Mouse (Mus musculus): ENCODE results near the gene Zfp536.

Zfp536 gene

GRCm38 (mm10) chr7:37473311-37474084 is 299.9 kb downstream of the Zfp536 start:
- no peak for DNase-seq (ENCODE audit: low read depth, low spot score)

- no peak for DNase-seq (ENCODE audit: low read depth, low spot score)
These were observed 301.7 kb downstream of the Zfp536 start for GRCm38 (mm10) chr7:37471726-37472125.

GRCm38 (mm10) chr7:37466477-37467243 is 306.8 kb downstream of the Zfp536 start:
- DNase-seq (ENCODE audit: low read depth, low spot score) = no peak

- no peak for DNase-seq (ENCODE audit: low read depth, low spot score)
These were observed 309.2 kb downstream of the Zfp536 start for GRCm38 (mm10) chr7:37464186-37464721.

GRCm38 (mm10) chr7:37447523-37447922 is 325.9 kb downstream of the Zfp536 start:
- DNase-seq (ENCODE audit: low read depth, low spot score) = no peak

- DNase-seq (ENCODE audit: low read depth, low spot score) = no peak
These were observed 333.5 kb downstream of the Zfp536 start for GRCm38 (mm10) chr7:37439912-37440311.

GRCm38 (mm10) chr7:37439117-37439844 is 334.2 kb downstream of the Zfp536 start:
- DNase-seq (ENCODE audit: low read depth, low spot score) = no peak

- DNase-seq (ENCODE audit: low read depth, low spot score) = peak; percentile 14
These were observed 335.6 kb downstream of the Zfp536 start for GRCm38 (mm10) chr7:37437887-37438286.

- no peak for DNase-seq (ENCODE audit: low read depth, low spot score)
These were observed 340.3 kb downstream of the Zfp536 start for GRCm38 (mm10) chr7:37433156-37433555.

- DNase-seq (ENCODE audit: low read depth, low spot score) = no peak
These were observed 342.0 kb downstream of the Zfp536 start for GRCm38 (mm10) chr7:37431471-37431870.

- DNase-seq (ENCODE audit: low read depth, low spot score) = no peak
These were observed 347.4 kb downstream of the Zfp536 start for GRCm38 (mm10) chr7:37426061-37426460.

GRCm38 (mm10) chr7:37422966-37423365 is 350.5 kb downstream of the Zfp536 start:
- DNase-seq (ENCODE audit: low read depth, low spot score) = no peak
